Mouse (Mus musculus): ENCODE results near the gene Lsp1. TPM values are rescaled to one million over a fixed set of nuclear protein-coding genes. Genes with fewer than 3 reads are reported as not detected.

The Lsp1 gene
- polyA plus RNA-seq (2015; fragmentation: Illumina TruSeq; extraction: RNeasy Lipid Tissue Mini Kit (QIAGEN cat#74804); ENCODE audit: insufficient read depth, low replicate concordance): 677 TPM

DNA sequence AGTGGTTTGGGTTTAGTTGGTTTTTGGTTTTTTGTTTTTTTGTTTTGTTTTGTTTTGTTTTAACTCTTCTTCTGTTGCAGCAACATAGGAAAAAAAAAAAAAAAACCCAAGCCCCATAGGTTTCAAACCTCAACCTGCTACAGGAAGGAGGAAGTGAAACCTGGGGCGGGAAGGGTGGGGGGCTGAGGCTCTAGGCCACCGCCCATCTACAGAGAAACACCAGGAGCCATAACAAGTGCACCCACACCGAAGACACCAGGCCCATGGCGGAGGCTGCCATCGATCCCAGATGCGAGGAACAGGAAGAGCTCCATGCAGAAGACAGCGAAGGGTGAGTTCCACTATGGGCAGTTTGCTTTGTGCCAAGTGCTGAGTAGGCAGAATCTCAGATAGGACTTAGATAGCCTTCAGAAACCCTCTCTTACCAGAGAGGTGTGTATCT, at the start of gene Lsp1:
Gene Lsp1, plus strand, starts transcription at position 174 of the 442 bp plus-strand sequence.

GRCm38 (mm10) chr7:142434137-142434865, 26.3 kb upstream of the Lsp1 start, which contains the start of gene Syt8:
Gene Syt8 (plus strand): TSS chr7:142434850.

GRCm38 (mm10) chr7:142441585-142441984, 19.0 kb upstream of the Lsp1 start, which contains the start of gene Tnni2:
Gene Tnni2 (plus strand): TSS chr7:142441808.

DNA sequence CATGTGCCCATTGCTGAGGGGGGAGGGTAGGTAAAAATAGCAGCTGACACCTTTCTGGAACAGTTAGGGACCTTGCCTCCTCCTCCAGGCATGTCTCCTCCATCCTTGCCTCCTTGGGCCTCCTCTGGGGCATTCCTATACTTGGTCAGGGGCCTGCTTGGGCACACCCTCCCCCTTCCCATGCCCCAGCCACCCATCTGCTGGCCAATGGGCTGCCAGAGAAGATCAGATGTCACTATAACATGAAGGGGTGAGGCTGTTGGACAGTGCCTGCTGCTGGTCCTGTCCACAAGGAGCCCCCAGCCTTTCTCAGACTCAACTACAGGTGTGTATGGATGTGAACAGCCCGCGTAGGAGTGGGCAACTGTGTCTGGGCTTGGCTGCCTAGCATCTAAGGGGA, 38.0 kb downstream of the Lsp1 start, which contains the start of gene Tnnt3:
Gene Tnnt3, plus strand, starts transcription at position 262 of the 400 bp plus-strand sequence.

GRCm38 (mm10) chr7:142532671-142533058, 72.1 kb downstream of the Lsp1 start, which contains the start of gene Mrpl23:
Gene Mrpl23 (plus strand): TSS chr7:142532686.

Other genes starting within 250 kb of the Lsp1 start
- not detected for gene Gm7579, start 248.9 kb upstream of the Lsp1 start, polyA plus RNA-seq (2015; fragmentation: Illumina TruSeq; extraction: RNeasy Lipid Tissue Mini Kit (QIAGEN cat#74804); ENCODE audit: insufficient read depth, low replicate concordance)
- not detected for gene Krtap5-5, start 230.8 kb upstream of the Lsp1 start, polyA plus RNA-seq (2015; fragmentation: Illumina TruSeq; extraction: RNeasy Lipid Tissue Mini Kit (QIAGEN cat#74804); ENCODE audit: insufficient read depth, low replicate concordance)
- gene Gm40460, start 219.7 kb upstream of the Lsp1 start, polyA plus RNA-seq (2015; fragmentation: Illumina TruSeq; extraction: RNeasy Lipid Tissue Mini Kit (QIAGEN cat#74804); ENCODE audit: insufficient read depth, low replicate concordance): not detected
- gene Gm2431, start 202.5 kb upstream of the Lsp1 start, polyA plus RNA-seq (2015; fragmentation: Illumina TruSeq; extraction: RNeasy Lipid Tissue Mini Kit (QIAGEN cat#74804); ENCODE audit: insufficient read depth, low replicate concordance): not detected
- gene Gm4559, start 186.4 kb upstream of the Lsp1 start, polyA plus RNA-seq (2015; fragmentation: Illumina TruSeq; extraction: RNeasy Lipid Tissue Mini Kit (QIAGEN cat#74804); ENCODE audit: insufficient read depth, low replicate concordance): not detected
- not detected for gene Krtap5-1, start 163.7 kb upstream of the Lsp1 start, polyA plus RNA-seq (2015; fragmentation: Illumina TruSeq; extraction: RNeasy Lipid Tissue Mini Kit (QIAGEN cat#74804); ENCODE audit: insufficient read depth, low replicate concordance)
- not detected for gene Krtap5-4, start 157.3 kb upstream of the Lsp1 start, polyA plus RNA-seq (2015; fragmentation: Illumina TruSeq; extraction: RNeasy Lipid Tissue Mini Kit (QIAGEN cat#74804); ENCODE audit: insufficient read depth, low replicate concordance)
- gene Ifitm10, start 87.1 kb upstream of the Lsp1 start, polyA plus RNA-seq (2015; fragmentation: Illumina TruSeq; extraction: RNeasy Lipid Tissue Mini Kit (QIAGEN cat#74804); ENCODE audit: insufficient read depth, low replicate concordance): 3.0 TPM
- 0.93 TPM for gene Gm49369, start 78.1 kb upstream of the Lsp1 start, polyA plus RNA-seq (2015; fragmentation: Illumina TruSeq; extraction: RNeasy Lipid Tissue Mini Kit (QIAGEN cat#74804); ENCODE audit: insufficient read depth, low replicate concordance)
- 310 TPM for gene Ctsd, start 72.8 kb upstream of the Lsp1 start, polyA plus RNA-seq (2015; fragmentation: Illumina TruSeq; extraction: RNeasy Lipid Tissue Mini Kit (QIAGEN cat#74804); ENCODE audit: insufficient read depth, low replicate concordance)
- gene Syt8, start 26.0 kb upstream of the Lsp1 start, polyA plus RNA-seq (2015; fragmentation: Illumina TruSeq; extraction: RNeasy Lipid Tissue Mini Kit (QIAGEN cat#74804); ENCODE audit: insufficient read depth, low replicate concordance): 0.32 TPM
- gene Tnni2, start 19.0 kb upstream of the Lsp1 start, polyA plus RNA-seq (2015; fragmentation: Illumina TruSeq; extraction: RNeasy Lipid Tissue Mini Kit (QIAGEN cat#74804); ENCODE audit: insufficient read depth, low replicate concordance): 6.7 TPM
- gene Tnnt3, start 38.0 kb downstream of the Lsp1 start, polyA plus RNA-seq (2015; fragmentation: Illumina TruSeq; extraction: RNeasy Lipid Tissue Mini Kit (QIAGEN cat#74804); ENCODE audit: insufficient read depth, low replicate concordance): 5.0 TPM
- 51.8 TPM for gene Mrpl23, start 71.9 kb downstream of the Lsp1 start, polyA plus RNA-seq (2015; fragmentation: Illumina TruSeq; extraction: RNeasy Lipid Tissue Mini Kit (QIAGEN cat#74804); ENCODE audit: insufficient read depth, low replicate concordance)
- gene Igf2, start 206.0 kb downstream of the Lsp1 start, polyA plus RNA-seq (2015; fragmentation: Illumina TruSeq; extraction: RNeasy Lipid Tissue Mini Kit (QIAGEN cat#74804); ENCODE audit: insufficient read depth, low replicate concordance): 4.3 TPM
- gene Gm49394, start 209.1 kb downstream of the Lsp1 start, polyA plus RNA-seq (2015; fragmentation: Illumina TruSeq; extraction: RNeasy Lipid Tissue Mini Kit (QIAGEN cat#74804); ENCODE audit: insufficient read depth, low replicate concordance): not detected

Data from spleen, adult 10 weeks (tissue).